Mouse (Mus musculus) olfactory bulb, adult 2 months (tissue): ENCODE measurements around the gene Zfp420.

Experiments used
- CTCF ChIP-seq: fragments of 200-500 bp; IDR thresholded peaks from 2 replicates; pipeline ENCODE4 v1.5.1; 2012; ENCODE audit warnings: low read depth, mild to moderate bottlenecking, low read length, moderate library complexity; ENCODE audit not compliant: insufficient read depth
- POLR2A ChIP-seq: fragments of 200-500 bp; IDR thresholded peaks from 2 replicates; pipeline ENCODE4 v1.6.1; 2012; ENCODE audit warnings: mild to moderate bottlenecking, low read depth, low read length, moderate library complexity; ENCODE audit not compliant: insufficient read depth

- no peak for TF ChIP-seq CTCF
- TF ChIP-seq POLR2A, result no peak
Measured at GRCm38 (mm10) chr7:29892756-29893155, 33.0 kb downstream of the Zfp420 start.
